Mouse (Mus musculus) heart, adult 2 months (tissue): ENCODE data around the gene Rem1. TPM values are rescaled to one million over a fixed set of nuclear protein-coding genes. Genes with fewer than 3 reads are reported as not detected.

ENCODE experiments used
- DNase-seq, 2 experiments: peaks; one replicate each; pipeline ENCODE4 v3.0.0; 2021
- H3K27ac ChIP-seq: fragments of 200-600 bp; 2 replicates; pipeline ENCODE4 v1.8.1; 2022
- H3K27me3 ChIP-seq: fragments of 200-500 bp; 2 replicates; pipeline ENCODE4 v1.6.1; 2012; ENCODE audit warnings: mild to moderate bottlenecking, low read length, inconsistent platforms, mixed read lengths; ENCODE audit not compliant: control insufficient read depth, insufficient read depth
- H3K36me3 ChIP-seq: fragments of 200-500 bp; 2 replicates; pipeline ENCODE4 v1.6.1; 2012; ENCODE audit warnings: low read length, inconsistent platforms; ENCODE audit not compliant: control insufficient read depth, insufficient read depth
- H3K4me1 ChIP-seq: fragments of 200-500 bp; 2 replicates; pipeline ENCODE4 v1.6.1; 2011; ENCODE audit warnings: low read length; ENCODE audit not compliant: control insufficient read depth, insufficient read depth
- H3K4me3 ChIP-seq: fragments of 200-600 bp; 2 replicates; pipeline ENCODE4 v1.8.1; 2022
- H3K79me2 ChIP-seq: fragments of 200-500 bp; replicated peaks from 2 replicates; pipeline ENCODE4 v1.6.1; 2012; ENCODE audit warnings: mild to moderate bottlenecking, inconsistent platforms, low read length, moderate library complexity, mixed read lengths; ENCODE audit not compliant: control insufficient read depth, insufficient read depth
- H3K9ac ChIP-seq: fragments of 200-500 bp; 2 replicates; pipeline ENCODE4 v1.6.1; 2012; ENCODE audit warnings: low read depth, mild to moderate bottlenecking, control low read depth, inconsistent platforms, low read length, mixed read lengths
- CTCF ChIP-seq: fragments of 200-600 bp; IDR thresholded peaks from 2 replicates; pipeline ENCODE4 v1.8.1; 2022; ENCODE audit warnings: antibody characterized with exemption, mild to moderate bottlenecking, moderate library complexity
- EP300 ChIP-seq: fragments of 200-500 bp; IDR thresholded peaks from 2 replicates; pipeline ENCODE4 v1.6.1; 2011; ENCODE audit warnings: low read depth, low read length, control low read depth; ENCODE audit not compliant: insufficient read depth
- POLR2A ChIP-seq: fragments of 200-500 bp; IDR thresholded peaks from 2 replicates; pipeline ENCODE4 v1.6.1; 2011; ENCODE audit warnings: mild to moderate bottlenecking, low read depth, low read length, control low read depth; ENCODE audit not compliant: insufficient read depth
- WGBS: fragments of 180-500 bp; shearing (Covaris S2); methylation state at CpG from one replicate; pipeline ENCODE4 v1.1.7; 2018; 5-methylcytosine and 5-hydroxymethylcytosine counted together
- intact Hi-C: fragments of 180-260 bp; cut with DNase I; formaldehyde crosslinking; loops from one replicate; pipeline ENCODE4 v1.15.1; 2025
- polyA plus RNA-seq: library from polyadenylated mRNA; depleted of rRNA; stranded (reverse); fragments of >200 nt; gene quantifications from 2 replicates; pipeline ENCODE4 v1.2.3, GENCODE M21; 2012; rRNA removed
- total RNA-seq, 2 experiments: library from RNA; stranded (reverse); gene quantifications; 2 replicates each; pipeline ENCODE4 v1.2.3; 2021

The Rem1 gene
- total and polyA plus RNA-seq, 3 experiments: 5.8 to 7.1 (median 7.1) TPM

DNA sequence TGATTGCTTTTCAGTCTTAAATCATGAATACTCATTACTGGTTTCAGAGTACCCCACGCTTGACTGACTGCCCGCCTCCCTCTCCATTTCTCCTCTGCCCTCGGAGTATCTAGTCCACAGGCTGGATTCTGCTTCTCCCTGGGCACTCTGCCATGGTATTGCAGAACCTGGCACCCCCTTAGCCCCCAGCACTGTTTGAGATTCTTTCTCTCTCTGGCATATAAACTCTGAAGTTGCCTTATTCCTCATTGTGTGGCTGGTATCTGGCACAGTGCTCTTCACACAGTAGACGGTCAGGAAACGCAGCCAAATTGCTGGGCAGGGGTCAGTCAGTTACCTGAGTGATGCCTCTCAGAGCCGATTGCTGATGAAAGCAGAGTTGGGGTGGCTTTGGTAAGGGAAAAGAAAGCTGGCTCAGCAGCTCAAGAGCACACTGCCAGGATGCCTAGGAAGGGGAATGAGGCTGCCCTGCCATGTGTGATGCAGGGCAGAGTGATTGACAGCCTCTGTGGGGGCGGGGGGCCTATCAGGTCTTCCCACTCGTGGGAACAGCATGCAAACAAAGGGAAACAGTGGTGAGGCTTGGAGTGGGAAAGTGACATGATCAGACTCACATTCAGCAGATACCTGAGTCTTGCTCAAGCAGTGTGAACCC lies 53.1 kb downstream of the Rem1 start:
- Histone ChIP-seq H3K27me3 (no peaks in the 10 kb centered on the region), H3K79me2 (peaks cover 2% of the 10 kb centered on the region; the same call in 1 of the 2 replicates), H3K9ac (no peak overlapping the region), H3K4me3 (no peak overlapping the region), H3K27ac (no peak overlapping the region), H3K4me1 (no peaks in the 10 kb centered on the region), H3K36me3 (no peaks in the 10 kb centered on the region)
- 75% methylated on average over 8 of the region's 8 CpGs for WGBS
- no peak for DNase-seq
- TF ChIP-seq POLR2A: no peak
- no peak for TF ChIP-seq CTCF
- no peak for TF ChIP-seq EP300
- intact Hi-C loops: loop anchor here (10.0 kb wide), 1 partner anchor 335 kb away; the partner anchor contains the start of gene Pdrg1

DNA sequence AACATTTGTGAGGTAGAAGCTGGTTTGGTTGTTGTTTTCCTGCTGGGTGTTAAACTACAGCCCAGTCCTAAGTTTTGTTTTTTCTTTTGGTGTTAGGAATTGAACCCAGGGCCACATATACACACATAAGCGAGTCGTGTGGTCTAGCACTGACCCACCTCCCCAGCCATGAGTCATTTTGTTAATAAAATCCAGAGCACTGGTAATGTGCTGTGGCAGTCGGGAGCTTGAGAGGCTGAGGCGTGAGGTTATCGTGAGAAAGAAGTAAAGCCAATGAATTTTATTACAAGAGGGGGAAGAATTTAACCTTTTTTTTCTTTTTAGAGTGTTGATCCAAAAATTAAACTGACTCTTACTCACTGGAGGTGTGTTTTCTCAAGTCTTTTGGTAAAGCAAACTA lies 56.3 kb downstream of the Rem1 start:
- Histone ChIP-seq H3K4me1 (no peaks in the 10 kb centered on the region), H3K27ac (no peak overlapping the region), H3K9ac (no peak overlapping the region), H3K79me2 (no peaks in the 10 kb centered on the region), H3K36me3 (no peaks in the 10 kb centered on the region), H3K4me3 (no peak overlapping the region), H3K27me3 (no peaks in the 10 kb centered on the region)
- intact Hi-C loops: loop anchor here (10.0 kb wide), 1 partner anchor 332 kb away; the partner anchor contains the start of gene Pdrg1
- no peak for DNase-seq
- WGBS: 67% methylated on average over 5 of the region's 5 CpGs
- no peak for TF ChIP-seq EP300
- TF ChIP-seq CTCF: no peak
- TF ChIP-seq POLR2A: no peak

Other genes with a start within 250 kb of the Rem1 start
- gene Sox12, start 228.9 kb upstream of the Rem1 start, total RNA-seq: 1 to 10 TPM; 6.9 to 8.3 TPM
- 7.6 and 8.8 TPM in 2 replicates for gene Sox12, start 228.9 kb upstream of the Rem1 start, polyA plus RNA-seq
- gene Zcchc3, start 211.9 kb upstream of the Rem1 start, total RNA-seq: 1 to 10 TPM; 6.7 to 9.1 TPM
- gene Zcchc3, start 211.9 kb upstream of the Rem1 start, polyA plus RNA-seq: 4.0 and 5.5 TPM in 2 replicates
- gene 6820408C15Rik, start 211.4 kb upstream of the Rem1 start, total RNA-seq: 1 to 10 TPM; 1.5 to 2.4 TPM
- 2.5 and 4.0 TPM in 2 replicates for gene 6820408C15Rik, start 211.4 kb upstream of the Rem1 start, polyA plus RNA-seq
- not detected for gene Defb23, start 162.3 kb upstream of the Rem1 start, total RNA-seq
- gene Defb23, start 162.3 kb upstream of the Rem1 start, polyA plus RNA-seq: not detected in 2 replicates
- gene Defb20, start 149.9 kb upstream of the Rem1 start, total RNA-seq: not detected
- not detected in 2 replicates for gene Defb20, start 149.9 kb upstream of the Rem1 start, polyA plus RNA-seq
- not detected for gene Defb22, start 136.8 kb upstream of the Rem1 start, total RNA-seq
- not detected in 2 replicates for gene Defb22, start 136.8 kb upstream of the Rem1 start, polyA plus RNA-seq
- not detected for gene Defb26, start 115.3 kb upstream of the Rem1 start, total RNA-seq
- not detected in 2 replicates for gene Defb26, start 115.3 kb upstream of the Rem1 start, polyA plus RNA-seq
- gene Defb28, start 108.7 kb upstream of the Rem1 start, total RNA-seq: not detected
- gene Defb28, start 108.7 kb upstream of the Rem1 start, polyA plus RNA-seq: not detected in 2 replicates
- not detected for gene Defb29, start 86.9 kb upstream of the Rem1 start, total RNA-seq
- gene Defb29, start 86.9 kb upstream of the Rem1 start, polyA plus RNA-seq: not detected in 2 replicates
- not detected for gene Gm17416, start 57.6 kb upstream of the Rem1 start, total RNA-seq
- not detected in 2 replicates for gene Gm17416, start 57.6 kb upstream of the Rem1 start, polyA plus RNA-seq
- gene Defb21, start 54.2 kb upstream of the Rem1 start, total RNA-seq: not detected
- gene Defb21, start 54.2 kb upstream of the Rem1 start, polyA plus RNA-seq: not detected in 2 replicates
- not detected for gene Defb19, start 46.6 kb upstream of the Rem1 start, total RNA-seq
- gene Defb19, start 46.6 kb upstream of the Rem1 start, polyA plus RNA-seq: 0.43 and 0.97 TPM in 2 replicates
- gene Defb45, start 27.6 kb upstream of the Rem1 start, total RNA-seq: not detected
- gene Defb45, start 27.6 kb upstream of the Rem1 start, polyA plus RNA-seq: not detected in 2 replicates
- not detected for gene Defb36, start 22.6 kb upstream of the Rem1 start, total RNA-seq
- not detected in 2 replicates for gene Defb36, start 22.6 kb upstream of the Rem1 start, polyA plus RNA-seq
- gene Defb25, start 3.9 kb upstream of the Rem1 start, total RNA-seq: not detected
- gene Defb25, start 3.9 kb upstream of the Rem1 start, polyA plus RNA-seq: not detected in 2 replicates
- gene H13, start 42.5 kb downstream of the Rem1 start, total RNA-seq: 10 to 100 TPM; 33.9 to 37.6 TPM
- gene H13, start 42.5 kb downstream of the Rem1 start, polyA plus RNA-seq: 42.9 and 43.5 TPM in 2 replicates
- 10 to 100 TPM; 14.8 to 18.2 TPM for gene Mcts2, start 60.1 kb downstream of the Rem1 start, total RNA-seq
- 8.6 and 12.1 TPM in 2 replicates for gene Mcts2, start 60.1 kb downstream of the Rem1 start, polyA plus RNA-seq
- 10 to 100 TPM; 56.5 to 59.8 TPM for gene Id1, start 109.3 kb downstream of the Rem1 start, total RNA-seq
- 74.7 and 113 TPM in 2 replicates for gene Id1, start 109.3 kb downstream of the Rem1 start, polyA plus RNA-seq
- gene Cox4i2, start 127.2 kb downstream of the Rem1 start, total RNA-seq: 10 to 100 TPM; 12.1 to 18.0 TPM
- gene Cox4i2, start 127.2 kb downstream of the Rem1 start, polyA plus RNA-seq: 12.0 and 13.2 TPM in 2 replicates
- gene Bcl2l1, start 204.8 kb downstream of the Rem1 start, total RNA-seq: 100 to 1,000 TPM in 1 of 2 experiments, 10 to 100 TPM in 1; 51.9 to 102 TPM
- gene Bcl2l1, start 204.8 kb downstream of the Rem1 start, polyA plus RNA-seq: 48.1 and 51.2 TPM in 2 replicates
- 1 to 10 TPM in 1 of 2 experiments, under 1 TPM in 1; 0.75 to 1.1 TPM for gene Tpx2, start 221.0 kb downstream of the Rem1 start, total RNA-seq
- 0.18 and 0.50 TPM in 2 replicates for gene Tpx2, start 221.0 kb downstream of the Rem1 start, polyA plus RNA-seq